Mouse (Mus musculus): ENCODE results near the gene Emp2. TPM values are rescaled to one million over a fixed set of nuclear protein-coding genes. Genes with fewer than 3 reads are reported as not detected.

Gene Emp2
- polyA plus RNA-seq (2015; fragmentation: Nextera tagmentation; extraction: Ambion mirVana): 85.2 and 88.8 TPM in 2 replicates

- Histone ChIP-seq H3K4me3 (peak within 1 kb of the TSS; percentile 59), H3K9me3 (no peaks in the 10 kb centered on the region), H3K9ac (peak within 1 kb of the TSS; percentile 55), H3K4me1 (peaks cover 29% of the 10 kb centered on the region), H3K4me2 (peak within 1 kb of the TSS; percentile 54), H3K27me3 (peaks cover 4% of the 10 kb centered on the region; the same call in 1 of the 2 replicates), H3K27ac (peak within 1 kb of the TSS; percentile 0; the same call in 1 of the 2 replicates), H3K36me3 (no peaks in the 10 kb centered on the region)
- ATAC-seq (ENCODE audit: insufficient number of reproducible peaks, low FRiP score, low TSS enrichment, low read depth): peak; percentile 82
- WGBS: under 1% methylated on average over 32 of the region's 40 CpGs
These were observed at the start of gene Emp2 for GRCm38 (mm10) chr16:10313646-10314088. TSS of gene Emp2 (minus strand) at chr16:10313968.

GRCm38 (mm10) chr16:10363061-10363460 is 49.3 kb upstream of the Emp2 start:
- no peak for ATAC-seq (ENCODE audit: insufficient number of reproducible peaks, low FRiP score, low TSS enrichment, low read depth)
- H3K4me3 ChIP-seq: no peak overlapping the region
- peaks cover 17% of the 10 kb centered on the region for H3K4me1 ChIP-seq
- no peaks in the 10 kb centered on the region for H3K9me3 ChIP-seq
- H3K27ac ChIP-seq: no peak overlapping the region
- no peaks in the 10 kb centered on the region for H3K36me3 ChIP-seq
- 35% methylated on average over 1 of the region's 1 CpGs for WGBS
- no peaks in the 10 kb centered on the region for H3K27me3 ChIP-seq
- no peak overlapping the region for H3K4me2 ChIP-seq
- no peak overlapping the region for H3K9ac ChIP-seq

DNA sequence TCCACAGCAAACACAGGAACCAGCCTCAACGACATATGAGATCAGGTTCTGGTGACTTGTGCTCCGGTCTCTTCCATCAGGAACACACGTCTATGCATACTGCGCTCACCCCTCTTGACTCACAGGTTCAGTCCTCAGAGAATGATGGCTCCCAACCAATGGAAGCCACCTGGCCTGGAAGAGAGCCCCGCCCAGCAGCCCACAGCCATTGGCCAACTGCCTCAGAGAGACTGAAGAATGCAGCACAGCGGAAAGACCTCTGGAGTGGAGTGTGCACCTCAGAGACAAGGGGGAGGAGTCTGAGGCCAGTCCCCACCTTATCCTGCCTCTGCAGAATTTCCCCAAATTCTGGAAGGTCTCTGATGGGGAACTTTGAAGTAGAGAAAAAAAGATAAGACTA is 45.5 kb upstream of the Emp2 start:
- no peak overlapping the region for H3K9ac ChIP-seq
- H3K9me3 ChIP-seq: no peaks in the 10 kb centered on the region
- no peak overlapping the region for H3K4me3 ChIP-seq
- 69% methylated on average over 6 of the region's 6 CpGs for WGBS
- peaks cover 14% of the 10 kb centered on the region; the same call in 1 of the 2 replicates for H3K4me1 ChIP-seq
- H3K27me3 ChIP-seq: no peaks in the 10 kb centered on the region
- H3K4me2 ChIP-seq: no peak overlapping the region
- no peak overlapping the region for H3K27ac ChIP-seq
- no peak for ATAC-seq (ENCODE audit: insufficient number of reproducible peaks, low FRiP score, low TSS enrichment, low read depth)
- H3K36me3 ChIP-seq: no peaks in the 10 kb centered on the region

DNA sequence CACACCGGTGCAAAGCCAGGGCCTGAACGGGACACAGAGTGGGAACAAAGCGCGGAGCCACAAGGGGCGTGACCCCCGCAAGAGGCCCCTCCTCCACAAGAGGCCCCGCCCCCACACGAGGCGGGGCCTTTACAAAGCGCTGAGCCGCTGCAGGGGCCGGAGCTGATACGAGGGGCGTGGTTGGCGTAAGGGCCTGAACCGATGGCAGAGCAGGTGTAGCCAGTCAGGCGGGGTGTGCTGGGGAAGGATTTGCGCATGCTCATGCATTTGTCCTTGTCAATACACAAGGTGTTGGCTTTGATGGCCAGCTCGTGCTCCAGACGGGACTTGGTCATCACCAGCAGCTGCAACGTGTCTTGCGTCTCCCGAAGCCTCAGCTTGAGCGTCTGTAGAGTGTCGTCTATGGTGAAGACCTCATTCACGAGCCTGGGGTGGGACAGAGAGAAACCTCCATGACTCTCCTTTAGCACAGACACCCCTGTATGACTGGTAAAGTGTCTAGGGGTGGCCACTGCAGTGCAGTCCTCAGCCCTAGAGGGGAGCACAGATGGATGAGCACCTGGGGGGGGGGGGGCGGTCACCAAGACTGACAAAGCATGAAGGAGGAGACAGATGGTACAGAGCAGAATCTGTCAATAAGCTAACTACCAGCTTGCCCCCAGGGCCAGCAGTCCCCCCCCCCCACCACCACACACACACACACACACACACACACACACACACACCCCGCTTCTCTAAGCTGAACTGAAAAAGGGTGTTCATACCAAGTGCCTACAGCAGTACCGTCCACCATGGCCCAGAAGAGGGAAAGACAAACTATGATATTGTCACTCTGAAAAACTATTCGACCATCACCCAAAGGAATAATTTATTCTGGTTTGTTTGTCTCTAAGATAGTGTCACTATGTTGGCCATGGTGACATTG is 44.5 kb upstream of the Emp2 start:
- no peaks in the 10 kb centered on the region for H3K36me3 ChIP-seq
- WGBS: 14% methylated on average over 29 of the region's 30 CpGs
- H3K27me3 ChIP-seq: no peaks in the 10 kb centered on the region
- peak; percentile 42 for ATAC-seq (ENCODE audit: insufficient number of reproducible peaks, low FRiP score, low TSS enrichment, low read depth)
- H3K9ac ChIP-seq: no peak overlapping the region
- H3K9me3 ChIP-seq: no peaks in the 10 kb centered on the region
- 0 out of 2 replicates have a peak overlapping the region, but pooled peaks have one; percentile 10 for H3K4me3 ChIP-seq
- H3K4me2 ChIP-seq: peak overlapping the region; percentile 33
- H3K4me1 ChIP-seq: peaks cover 14% of the 10 kb centered on the region; the same call in 1 of the 2 replicates
- H3K27ac ChIP-seq: no peak overlapping the region

DNA sequence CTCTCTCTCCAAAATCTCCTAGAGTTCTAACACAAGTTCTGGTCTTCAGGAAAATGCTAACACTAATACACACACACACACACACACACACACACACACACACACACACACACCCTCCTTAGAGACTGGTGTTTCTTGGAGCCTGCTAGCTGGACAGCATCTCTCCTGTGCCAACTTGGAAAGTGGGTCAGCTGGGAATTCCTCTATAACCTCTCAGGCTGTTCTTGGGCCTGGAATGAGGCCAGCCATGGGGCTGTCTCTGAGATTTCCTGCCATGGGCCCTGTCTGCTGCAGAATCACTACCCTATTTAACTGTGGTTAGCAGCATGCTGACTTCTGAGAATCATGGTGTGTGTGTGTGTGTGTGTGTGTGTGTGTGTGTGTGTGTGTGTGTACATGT is 41.2 kb upstream of the Emp2 start:
- H3K27ac ChIP-seq: 0 out of 2 replicates have a peak overlapping the region, but pooled peaks have one; percentile 44
- H3K4me1 ChIP-seq: peaks cover 15% of the 10 kb centered on the region
- H3K9me3 ChIP-seq: no peaks in the 10 kb centered on the region
- H3K27me3 ChIP-seq: no peaks in the 10 kb centered on the region
- no peak overlapping the region for H3K4me2 ChIP-seq
- no peak for ATAC-seq (ENCODE audit: insufficient number of reproducible peaks, low FRiP score, low TSS enrichment, low read depth)
- H3K4me3 ChIP-seq: no peak overlapping the region
- H3K36me3 ChIP-seq: no peaks in the 10 kb centered on the region
- H3K9ac ChIP-seq: no peak overlapping the region

DNA sequence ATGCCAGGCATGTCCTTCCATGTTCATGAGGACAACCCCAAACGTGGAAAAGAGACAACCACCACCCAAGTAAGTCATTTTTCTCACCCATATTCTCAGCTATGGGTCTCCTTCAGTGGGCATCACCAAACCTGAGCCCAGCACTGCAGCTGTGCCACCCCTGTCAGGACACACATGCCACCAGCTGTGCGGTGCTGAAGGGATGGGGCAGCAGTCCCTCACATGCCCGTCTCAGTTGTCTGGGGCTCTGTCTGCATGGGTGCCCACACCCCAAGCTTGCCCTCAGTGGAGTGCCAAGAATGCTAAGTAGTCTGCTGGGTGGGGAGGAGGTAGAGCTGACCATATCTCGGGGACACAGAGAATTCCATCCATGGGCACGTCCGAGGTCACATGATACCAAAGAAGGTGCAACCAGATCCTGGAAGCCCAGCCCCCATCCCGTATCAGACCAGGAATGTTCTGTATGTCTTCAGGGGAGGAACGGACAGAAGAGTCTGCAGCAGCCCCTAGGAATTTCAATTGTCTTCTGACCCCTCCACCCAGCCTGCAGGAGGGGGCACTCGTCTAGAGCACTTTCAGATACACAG is 37.4 kb upstream of the Emp2 start:
- H3K4me2 ChIP-seq: no peak overlapping the region
- no peak for ATAC-seq (ENCODE audit: insufficient number of reproducible peaks, low FRiP score, low TSS enrichment, low read depth)
- H3K27ac ChIP-seq: no peak overlapping the region
- H3K27me3 ChIP-seq: no peaks in the 10 kb centered on the region
- WGBS: 62% methylated on average over 9 of the region's 9 CpGs
- H3K4me1 ChIP-seq: peaks cover 29% of the 10 kb centered on the region
- no peak overlapping the region for H3K9ac ChIP-seq
- no peaks in the 10 kb centered on the region for H3K36me3 ChIP-seq
- H3K9me3 ChIP-seq: no peaks in the 10 kb centered on the region
- no peak overlapping the region for H3K4me3 ChIP-seq

DNA sequence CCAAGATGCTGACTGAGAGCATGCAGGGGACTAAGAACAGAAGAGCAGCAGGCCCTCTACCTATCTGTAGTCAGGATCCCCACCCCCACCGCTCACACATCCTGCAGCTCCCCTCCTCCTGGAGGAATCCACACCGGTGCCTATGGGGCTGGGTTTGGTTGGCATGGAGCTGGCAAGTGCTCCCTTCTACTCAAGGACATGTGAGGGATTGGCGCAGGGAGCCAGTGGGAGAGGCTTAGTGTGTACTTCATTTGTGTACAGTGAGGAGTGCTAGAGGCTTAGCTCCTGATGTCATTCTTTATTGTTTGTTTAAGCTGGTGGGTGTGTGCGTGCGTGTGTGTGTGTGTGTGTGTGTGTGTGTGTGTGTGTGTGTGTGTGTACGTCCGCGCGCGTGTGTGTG is 36.1 kb upstream of the Emp2 start:
- WGBS: 82% methylated on average over 10 of the region's 10 CpGs
- H3K9me3 ChIP-seq: no peaks in the 10 kb centered on the region
- H3K9ac ChIP-seq: no peak overlapping the region
- H3K27ac ChIP-seq: peak overlapping the region; percentile 22
- H3K4me2 ChIP-seq: no peak overlapping the region
- no peak overlapping the region for H3K4me3 ChIP-seq
- no peaks in the 10 kb centered on the region for H3K36me3 ChIP-seq
- 0 out of 2 replicates have a peak, but pooled peaks have one; percentile 13 for ATAC-seq (ENCODE audit: insufficient number of reproducible peaks, low FRiP score, low TSS enrichment, low read depth)
- H3K4me1 ChIP-seq: peaks cover 19% of the 10 kb centered on the region
- H3K27me3 ChIP-seq: no peaks in the 10 kb centered on the region

DNA sequence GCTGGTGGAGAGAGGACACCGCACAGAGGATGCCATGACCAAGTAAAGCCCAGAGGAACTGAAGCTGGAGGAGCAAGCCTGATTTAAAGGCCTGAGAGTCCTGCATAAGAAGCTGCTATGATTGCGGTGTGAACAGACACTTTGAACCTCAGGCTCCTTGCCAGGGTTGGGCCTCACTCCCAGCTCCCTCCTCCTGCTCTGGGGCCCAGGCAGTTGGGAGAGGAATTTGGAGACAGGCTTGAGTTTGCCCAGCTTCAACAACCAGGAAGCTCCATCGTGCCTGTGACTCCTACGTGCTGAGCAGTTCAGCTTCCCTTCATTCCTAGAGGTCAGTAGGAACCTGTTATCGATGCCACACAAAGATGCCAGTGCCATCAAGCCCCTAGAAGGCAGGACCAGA is 35.7 kb upstream of the Emp2 start:
- H3K4me1 ChIP-seq: peaks cover 17% of the 10 kb centered on the region
- 56% methylated on average over 5 of the region's 5 CpGs for WGBS
- H3K9me3 ChIP-seq: no peaks in the 10 kb centered on the region
- no peaks in the 10 kb centered on the region for H3K36me3 ChIP-seq
- no peak overlapping the region for H3K4me3 ChIP-seq
- H3K9ac ChIP-seq: no peak overlapping the region
- no peak overlapping the region for H3K4me2 ChIP-seq
- no peaks in the 10 kb centered on the region for H3K27me3 ChIP-seq
- peak overlapping the region; percentile 22 for H3K27ac ChIP-seq
- no peak for ATAC-seq (ENCODE audit: insufficient number of reproducible peaks, low FRiP score, low TSS enrichment, low read depth)

DNA sequence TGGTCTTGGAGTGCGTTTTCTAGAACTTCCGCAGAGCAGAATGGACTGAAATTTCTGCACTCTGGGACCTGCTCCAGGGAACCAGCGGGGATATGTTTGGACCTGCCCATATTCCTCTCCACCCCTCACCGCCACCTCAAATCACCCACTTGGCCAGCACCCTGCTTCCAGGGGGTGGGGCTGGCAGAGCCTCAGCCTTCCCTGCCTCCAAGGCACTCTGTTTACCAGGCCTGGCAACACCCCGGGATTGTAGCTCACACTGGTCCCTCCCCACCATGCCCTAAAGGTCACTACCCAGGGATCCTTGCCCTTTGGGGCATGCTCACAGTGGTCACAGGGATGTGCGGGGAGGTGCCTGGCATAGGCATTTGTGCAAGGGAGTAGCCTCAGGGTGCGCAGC is 33.8 kb upstream of the Emp2 start:
- peaks cover 17% of the 10 kb centered on the region for H3K4me1 ChIP-seq
- H3K9ac ChIP-seq: no peak overlapping the region
- no peaks in the 10 kb centered on the region for H3K27me3 ChIP-seq
- H3K27ac ChIP-seq: 0 out of 2 replicates have a peak overlapping the region, but pooled peaks have one; percentile 27
- no peak overlapping the region for H3K4me3 ChIP-seq
- H3K36me3 ChIP-seq: no peaks in the 10 kb centered on the region
- H3K4me2 ChIP-seq: no peak overlapping the region
- no peak for ATAC-seq (ENCODE audit: insufficient number of reproducible peaks, low FRiP score, low TSS enrichment, low read depth)
- WGBS: 72% methylated on average over 7 of the region's 7 CpGs
- no peaks in the 10 kb centered on the region for H3K9me3 ChIP-seq

DNA sequence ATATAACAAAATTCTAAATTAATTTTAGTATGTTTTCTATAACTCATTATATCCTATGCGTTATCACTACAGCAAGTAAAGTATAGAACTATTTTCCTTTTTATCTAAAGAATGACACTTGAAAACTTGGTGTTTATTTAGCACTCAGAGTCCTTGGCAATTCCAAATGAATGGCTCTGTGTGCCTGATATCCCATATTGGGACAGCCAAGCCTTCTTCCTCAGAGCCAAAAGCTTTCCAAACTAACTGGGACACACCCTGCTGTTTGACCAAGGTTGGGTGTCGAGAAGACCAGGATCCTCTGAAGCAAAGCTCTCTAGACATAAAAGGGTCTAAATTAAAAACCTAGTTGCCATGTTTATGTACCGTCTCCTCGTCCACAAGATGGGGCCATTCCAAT is 27.3 kb upstream of the Emp2 start:
- no peak for ATAC-seq (ENCODE audit: insufficient number of reproducible peaks, low FRiP score, low TSS enrichment, low read depth)
- 65% methylated on average over 4 of the region's 4 CpGs for WGBS
- H3K9me3 ChIP-seq: no peaks in the 10 kb centered on the region
- no peaks in the 10 kb centered on the region for H3K4me1 ChIP-seq
- H3K4me3 ChIP-seq: no peak overlapping the region
- no peaks in the 10 kb centered on the region for H3K36me3 ChIP-seq
- H3K27ac ChIP-seq: no peak overlapping the region
- H3K27me3 ChIP-seq: no peaks in the 10 kb centered on the region
- no peak overlapping the region for H3K9ac ChIP-seq
- no peak overlapping the region for H3K4me2 ChIP-seq

DNA sequence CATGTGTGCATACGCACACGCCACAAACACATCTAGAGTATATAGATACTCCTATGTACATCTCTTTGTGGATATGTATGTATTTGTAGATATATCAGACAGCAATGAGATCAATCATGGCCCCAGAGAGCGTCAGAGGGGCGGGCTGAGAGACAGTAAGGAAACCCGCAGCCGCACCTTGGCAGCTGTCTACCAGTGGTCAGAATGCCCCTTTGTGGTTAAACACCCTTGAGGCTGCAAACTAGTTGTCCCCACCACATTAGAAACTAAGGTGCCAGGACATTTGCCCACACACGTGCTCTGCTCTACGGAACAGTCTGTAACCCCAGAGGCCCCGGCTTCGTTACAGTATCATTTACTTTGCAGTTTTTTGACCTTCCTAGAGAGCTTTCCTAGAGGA is 26.2 kb upstream of the Emp2 start:
- H3K4me2 ChIP-seq: no peak overlapping the region
- no peak overlapping the region for H3K9ac ChIP-seq
- no peaks in the 10 kb centered on the region for H3K4me1 ChIP-seq
- ATAC-seq (ENCODE audit: insufficient number of reproducible peaks, low FRiP score, low TSS enrichment, low read depth): no peak
- no peak overlapping the region for H3K27ac ChIP-seq
- H3K9me3 ChIP-seq: no peaks in the 10 kb centered on the region
- H3K36me3 ChIP-seq: no peaks in the 10 kb centered on the region
- WGBS: 89% methylated on average over 10 of the region's 10 CpGs
- no peak overlapping the region for H3K4me3 ChIP-seq
- no peaks in the 10 kb centered on the region for H3K27me3 ChIP-seq

DNA sequence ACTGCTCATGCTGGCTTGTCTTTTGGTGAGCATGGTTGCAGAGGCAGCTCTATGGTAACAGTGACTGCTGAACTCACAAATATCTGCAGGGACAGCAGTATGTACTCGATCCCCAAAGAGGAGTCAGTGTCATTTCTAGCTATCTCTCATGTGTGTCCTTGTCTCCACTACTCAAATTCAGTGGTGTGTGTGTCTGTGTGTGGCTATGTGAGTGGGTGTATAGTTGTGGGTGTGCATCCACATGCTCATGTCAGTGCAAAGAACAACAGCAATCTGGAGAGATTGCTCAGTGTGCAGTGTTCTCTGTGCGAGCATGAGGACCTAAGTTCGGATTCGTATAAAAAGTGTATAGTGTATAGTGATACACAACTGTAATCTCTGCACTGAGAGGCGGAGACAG is 24.8 kb upstream of the Emp2 start:
- no peak overlapping the region for H3K27ac ChIP-seq
- H3K27me3 ChIP-seq: no peaks in the 10 kb centered on the region
- ATAC-seq (ENCODE audit: insufficient number of reproducible peaks, low FRiP score, low TSS enrichment, low read depth): no peak
- no peaks in the 10 kb centered on the region for H3K4me1 ChIP-seq
- H3K9me3 ChIP-seq: no peaks in the 10 kb centered on the region
- WGBS: 88% methylated on average over 5 of the region's 5 CpGs
- no peak overlapping the region for H3K4me3 ChIP-seq
- H3K4me2 ChIP-seq: no peak overlapping the region
- H3K36me3 ChIP-seq: no peaks in the 10 kb centered on the region
- H3K9ac ChIP-seq: no peak overlapping the region

All from limb, embryonic 15.5 days (tissue).